Mouse (Mus musculus) small intestine, adult 2 months (tissue): ENCODE measurements around the gene Srxn1.

Source experiments
- CTCF ChIP-seq: fragments of 200-500 bp; IDR thresholded peaks from 2 replicates; pipeline ENCODE4 v1.5.1; 2012; ENCODE audit warnings: low read depth, mild to moderate bottlenecking, control low read depth, inconsistent platforms, low read length, moderate library complexity, mixed read lengths; ENCODE audit not compliant: insufficient replicate concordance, insufficient read length; ENCODE audit errors: extremely low read depth
- POLR2A ChIP-seq: fragments of 200-500 bp; IDR thresholded peaks from 2 replicates; pipeline ENCODE4 v1.6.1; 2012; ENCODE audit warnings: low read depth, mild to moderate bottlenecking, control low read depth, inconsistent platforms, low read length, moderate library complexity

DNA sequence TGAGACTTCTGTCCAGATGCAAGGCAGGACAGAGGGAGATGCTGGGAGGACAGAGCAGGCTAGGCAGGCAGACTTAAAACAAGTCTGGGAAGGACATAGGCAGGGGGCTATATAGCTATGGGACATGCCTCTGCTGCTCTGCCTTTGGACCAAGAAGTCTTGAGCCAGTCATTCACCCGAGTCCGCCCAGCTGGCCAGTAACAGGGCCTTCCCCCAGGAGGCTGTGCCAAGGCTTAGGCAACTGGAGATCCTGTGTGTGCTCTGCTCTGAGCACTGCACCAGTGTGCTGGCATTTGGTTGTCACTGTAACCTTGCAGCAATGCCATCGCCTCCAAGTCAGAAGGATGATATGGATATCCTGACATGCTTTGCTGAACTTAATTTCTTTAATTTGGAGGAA lies 28.0 kb upstream of the Srxn1 start:
- no peak for TF ChIP-seq POLR2A
- TF ChIP-seq CTCF = no peak
